Comparison of ENCODE assay signal across 30 mouse cellular contexts in genomic region chr8:125889920-125890319, GRCm38 (mm10). TPM values are rescaled to one million over a fixed set of nuclear protein-coding genes. Genes with fewer than 3 reads are reported as not detected.
"Had no signal": no experiment of that assay in that cellular context is flagged by ENCODE, and none has a peak within 500 bp of the region (broad histone marks: within the 10 kb centered on the region; RNA-seq: fewer than 3 reads in every experiment).

No protein-coding gene starts in this region.

- H3K4me2 ChIP-seq: heart, embryonic 11.5 days; heart, embryonic 13.5 days; heart, embryonic 15.5 days; hindbrain, embryonic 13.5 days; hindbrain, embryonic 15.5 days; kidney, embryonic 15.5 days; limb, embryonic 13.5 days; limb, embryonic 15.5 days; liver, embryonic 12.5 days had no signal

- H3K4me3 ChIP-seq: heart, adult 2 months; heart, embryonic 13.5 days; heart, embryonic 15.5 days; hindbrain, embryonic 13.5 days; hindbrain, embryonic 15.5 days; kidney, embryonic 15.5 days; limb, embryonic 13.5 days; limb, embryonic 15.5 days; liver, embryonic 12.5 days had no signal

- H3K36me3 ChIP-seq: heart, embryonic 13.5 days; heart, embryonic 15.5 days; kidney, embryonic 15.5 days; limb, embryonic 13.5 days; limb, embryonic 15.5 days; liver, embryonic 12.5 days had no signal

- H3K9ac ChIP-seq: heart, embryonic 13.5 days; heart, embryonic 15.5 days; hindbrain, embryonic 13.5 days; hindbrain, embryonic 15.5 days; kidney, embryonic 15.5 days; limb, embryonic 13.5 days; limb, embryonic 15.5 days; liver, embryonic 12.5 days; liver, embryonic 14.5 days had no signal

- H3K27me3 ChIP-seq: heart, embryonic 15.5 days; hindbrain, embryonic 15.5 days; kidney, embryonic 15.5 days had no signal

- H3K27ac ChIP-seq: heart, adult 2 months; heart, embryonic 13.5 days; heart, embryonic 15.5 days; hindbrain, embryonic 13.5 days; hindbrain, embryonic 15.5 days; hindbrain, postnatal 0 days; kidney, embryonic 15.5 days; kidney, postnatal 0 days; limb, embryonic 13.5 days; limb, embryonic 15.5 days; liver, embryonic 12.5 days; liver, embryonic 14.5 days had no signal

- H3K4me1 ChIP-seq: heart, embryonic 15.5 days; hindbrain, embryonic 13.5 days; hindbrain, embryonic 15.5 days; limb, embryonic 13.5 days; limb, embryonic 15.5 days; liver, embryonic 12.5 days had no signal

- H3K9me3 ChIP-seq: heart, embryonic 13.5 days; heart, embryonic 15.5 days; hindbrain, embryonic 15.5 days; kidney, embryonic 15.5 days; limb, embryonic 15.5 days; liver, embryonic 12.5 days had no signal

- ATAC-seq: hindbrain, postnatal 0 days; intestine, embryonic 16.5 days; liver, embryonic 12.5 days had no signal

- DNase-seq: gastrocnemius, postnatal 14 days; gastrocnemius, postnatal 36 days; heart, adult 11 months; heart, adult 2 months; heart, postnatal 14 days; heart, postnatal 36 days; kidney, adult 11 months; kidney, adult 2 months; kidney, adult 9 months; kidney, postnatal 14 days; kidney, postnatal 36 days; layer of hippocampus, adult 9-11 months; layer of hippocampus, postnatal 36 days; left cerebral cortex, postnatal 4 days had no signal

RNA-seq across cellular contexts. Expression of gene Pcnx2, which starts 8.2 kb away (rescaled TPM):
- total RNA-seq: hematopoietic stem cell, adult 5-6 weeks; liver, adult 2 months had no signal
- polyA plus RNA-seq: limb, embryonic 11.5 days had no signal

RNA-seq across cellular contexts. Expression of gene Map3k21, which starts 20.3 kb away (rescaled TPM):
- total RNA-seq: hematopoietic stem cell, adult 5-6 weeks had no signal
- polyA plus RNA-seq: limb, embryonic 11.5 days had no signal
